Mouse (Mus musculus) induced T-regulatory cell, adult 2 months (primary cell): Measurements from ENCODE around the gene Gna11.

Source experiments
- DNase-seq: peaks from one replicate; pipeline ENCODE4 v3.0.0-alpha.2; 2012; ENCODE audit warnings: low read depth

The Gna11 gene

GRCm38 (mm10) chr10:81505016-81505664 lies 39.9 kb downstream of the Gna11 start:
- DNase-seq = peak; percentile 87

- DNase-seq = peak; percentile 92
Measured at GRCm38 (mm10) chr10:81502658-81503057, 42.3 kb downstream of the Gna11 start.

GRCm38 (mm10) chr10:81501863-81502262 lies 43.1 kb downstream of the Gna11 start:
- DNase-seq = peak; percentile 14

- DNase-seq = peak; percentile 39
Measured at GRCm38 (mm10) chr10:81500032-81500431, 45.0 kb downstream of the Gna11 start, which contains the start of gene S1pr4. S1pr4 (minus strand) TSS chr10:81500132.

GRCm38 (mm10) chr10:81499250-81499901 lies 45.6 kb downstream of the Gna11 start:
- peak; percentile 90 for DNase-seq

- peak; percentile 60 for DNase-seq
Measured at GRCm38 (mm10) chr10:81498316-81499249, 46.4 kb downstream of the Gna11 start.

- DNase-seq = peak; percentile 59
Measured at GRCm38 (mm10) chr10:81497401-81498270, 47.4 kb downstream of the Gna11 start.

- DNase-seq = no peak
Measured at GRCm38 (mm10) chr10:81496969-81497368, 48.0 kb downstream of the Gna11 start.

GRCm38 (mm10) chr10:81496264-81496901 lies 48.6 kb downstream of the Gna11 start, which contains the start of gene Ncln:
Ncln (minus strand) TSS chr10:81496392.
- peak; percentile 98 for DNase-seq

GRCm38 (mm10) chr10:81495616-81496263 lies 49.2 kb downstream of the Gna11 start:
- DNase-seq = no peak

GRCm38 (mm10) chr10:81495151-81495550 lies 49.8 kb downstream of the Gna11 start:
- no peak for DNase-seq

GRCm38 (mm10) chr10:81494260-81495041 lies 50.5 kb downstream of the Gna11 start:
- DNase-seq = peak; percentile 19

GRCm38 (mm10) chr10:81493601-81494220 lies 51.3 kb downstream of the Gna11 start:
- peak; percentile 67 for DNase-seq

GRCm38 (mm10) chr10:81492606-81493240 lies 52.3 kb downstream of the Gna11 start:
- no peak for DNase-seq

GRCm38 (mm10) chr10:81491018-81491417 lies 54.0 kb downstream of the Gna11 start:
- DNase-seq = no peak

- no peak for DNase-seq
Measured at GRCm38 (mm10) chr10:81489941-81490340, 55.0 kb downstream of the Gna11 start.

GRCm38 (mm10) chr10:81488081-81488480 lies 56.9 kb downstream of the Gna11 start:
- no peak for DNase-seq

GRCm38 (mm10) chr10:81486496-81486895 lies 58.5 kb downstream of the Gna11 start:
- DNase-seq = no peak
